Mouse (Mus musculus) embryonic facial prominence, embryonic 12.5 days (tissue): Measurements from ENCODE around the gene Acad11. TPM values are rescaled to one million over a fixed set of nuclear protein-coding genes. Genes with fewer than 3 reads are reported as not detected.

Experiments
- ATAC-seq: fragments of 200-750 bp; cut with Nextera tagmentation; 2 replicates; pipeline ENCODE4 v1.8.0; 2017; ENCODE audit not compliant: insufficient number of reproducible peaks, insufficient read depth, low FRiP score, low TSS enrichment
- H3K27ac ChIP-seq: fragments of 300-500 bp; sonication (generic); 2 replicates; pipeline ENCODE4 v1.5.1; 2016; ENCODE audit warnings: mild to moderate bottlenecking
- H3K27me3 ChIP-seq: fragments of 300-500 bp; sonication (generic); 2 replicates; pipeline ENCODE4 v1.6.1; 2016; ENCODE audit warnings: mild to moderate bottlenecking, moderate library complexity
- H3K36me3 ChIP-seq: fragments of 300-500 bp; sonication (generic); 2 replicates; pipeline ENCODE4 v1.6.1; 2016; ENCODE audit warnings: mild to moderate bottlenecking
- H3K4me1 ChIP-seq: fragments of 300-500 bp; sonication (generic); 2 replicates; pipeline ENCODE4 v1.6.1; 2016
- H3K4me2 ChIP-seq: fragments of 300-500 bp; sonication (generic); replicated peaks from 2 replicates; pipeline ENCODE4 v1.6.1; 2016; ENCODE audit warnings: mild to moderate bottlenecking, moderate library complexity
- H3K4me3 ChIP-seq: fragments of 300-500 bp; sonication (generic); 2 replicates; pipeline ENCODE4 v1.5.1; 2016; ENCODE audit warnings: mild to moderate bottlenecking
- H3K9ac ChIP-seq: fragments of 300-500 bp; sonication (generic); 2 replicates; pipeline ENCODE4 v1.6.1; 2016; ENCODE audit warnings: mild to moderate bottlenecking, moderate library complexity
- H3K9me3 ChIP-seq: fragments of 300-500 bp; sonication (generic); 2 replicates; pipeline ENCODE4 v1.6.1; 2016; ENCODE audit warnings: mild to moderate bottlenecking, moderate library complexity
- WGBS: fragments of 180-500 bp; shearing (Covaris S2); methylation state at CpG from one replicate; pipeline ENCODE4 v1.1.7; 2016; 5-methylcytosine and 5-hydroxymethylcytosine counted together
- polyA plus RNA-seq: library from polyadenylated mRNA; unstranded; fragments of >200 nt; fragmentation: Nextera tagmentation; extraction: Ambion mirVana; gene quantifications from 2 replicates; pipeline ENCODE4 v1.2.1, GENCODE M21; 2016

Acad11 gene
- polyA plus RNA-seq, 1 experiment from 2014 or later = 9.9 TPM

- H3K27ac ChIP-seq = no peak within 1 kb of the TSS
- no peak within 1 kb of the TSS for H3K4me2 ChIP-seq
- no peaks in the 10 kb centered on the region for H3K4me1 ChIP-seq
- H3K9me3 ChIP-seq = no peaks in the 10 kb centered on the region
- 64% methylated on average over 2 of the region's 2 CpGs for WGBS
- H3K36me3 ChIP-seq = peaks cover 31% of the 10 kb centered on the region
- no peak within 1 kb of the TSS for H3K9ac ChIP-seq
- no peaks in the 10 kb centered on the region for H3K27me3 ChIP-seq
- no peak within 1 kb of the TSS for H3K4me3 ChIP-seq
- no peak for ATAC-seq
Measured at GRCm38 (mm10) chr9:104040362-104040761, 22.8 kb upstream of the Acad11 start, which contains the start of gene Gm28305. TSS of gene Gm28305 (plus strand) at chr9:104040662.

- no peak for ATAC-seq
- no peak overlapping the region for H3K9ac ChIP-seq
- no peaks in the 10 kb centered on the region for H3K9me3 ChIP-seq
- H3K4me2 ChIP-seq = no peak overlapping the region
- 86% methylated on average over 4 of the region's 4 CpGs for WGBS
- H3K27ac ChIP-seq = no peak overlapping the region
- H3K27me3 ChIP-seq = no peaks in the 10 kb centered on the region
- H3K36me3 ChIP-seq = peaks cover 40% of the 10 kb centered on the region
- H3K4me1 ChIP-seq = no peaks in the 10 kb centered on the region
- H3K4me3 ChIP-seq = no peak overlapping the region
Measured at GRCm38 (mm10) chr9:104043676-104044075, 19.5 kb upstream of the Acad11 start.

GRCm38 (mm10) chr9:104051028-104051427 is 12.1 kb upstream of the Acad11 start:
- H3K27ac ChIP-seq = no peak overlapping the region
- no peaks in the 10 kb centered on the region for H3K4me1 ChIP-seq
- H3K4me3 ChIP-seq = no peak overlapping the region
- ATAC-seq = 0 out of 2 replicates have a peak, but pooled peaks have one; percentile 41
- no peak overlapping the region for H3K9ac ChIP-seq
- 89% methylated on average over 6 of the region's 6 CpGs for WGBS
- no peak overlapping the region for H3K4me2 ChIP-seq
- H3K36me3 ChIP-seq = peaks cover 85% of the 10 kb centered on the region
- H3K27me3 ChIP-seq = no peaks in the 10 kb centered on the region
- no peaks in the 10 kb centered on the region for H3K9me3 ChIP-seq

- Histone ChIP-seq H3K9ac (peak within 1 kb of the TSS; percentile 86), H3K27me3 (no peaks in the 10 kb centered on the region), H3K36me3 (peaks cover 27% of the 10 kb centered on the region), H3K9me3 (no peaks in the 10 kb centered on the region), H3K4me3 (peak within 1 kb of the TSS; percentile 99), H3K4me1 (peaks cover 16% of the 10 kb centered on the region), H3K4me2 (peak within 1 kb of the TSS; percentile 85), H3K27ac (0 out of 2 replicates have a peak within 1 kb of the TSS, but pooled peaks have one; percentile 54)
- peak; percentile 58; the same call in 1 of the 2 replicates for ATAC-seq
- WGBS = 1% methylated on average over 59 of the region's 59 CpGs
Measured at GRCm38 (mm10) chr9:104062430-104063243, 540 bp upstream of the Acad11 start, which contains the start of gene Uba5. TSS of gene Uba5 (minus strand) at chr9:104063134.

GRCm38 (mm10) chr9:104064571-104064970 is 1.4 kb downstream of the Acad11 start:
- no peaks in the 10 kb centered on the region for H3K9me3 ChIP-seq
- H3K27ac ChIP-seq = no peak overlapping the region
- ATAC-seq = no peak
- H3K4me2 ChIP-seq = no peak overlapping the region
- H3K27me3 ChIP-seq = no peaks in the 10 kb centered on the region
- H3K36me3 ChIP-seq = peaks cover 15% of the 10 kb centered on the region; the same call in 1 of the 2 replicates
- H3K4me3 ChIP-seq = no peak overlapping the region
- WGBS = 22% methylated on average over 1 of the region's 1 CpGs
- no peak overlapping the region for H3K9ac ChIP-seq
- H3K4me1 ChIP-seq = peaks cover 16% of the 10 kb centered on the region

GRCm38 (mm10) chr9:104070241-104070640 is 7.1 kb downstream of the Acad11 start:
- ATAC-seq = no peak
- WGBS = 74% methylated on average over 4 of the region's 4 CpGs

GRCm38 (mm10) chr9:104070863-104071604 is 7.9 kb downstream of the Acad11 start:
- Histone ChIP-seq H3K9ac (no peak overlapping the region), H3K4me2 (no peak overlapping the region), H3K27ac (no peak overlapping the region), H3K27me3 (no peaks in the 10 kb centered on the region), H3K4me1 (no peaks in the 10 kb centered on the region), H3K4me3 (no peak overlapping the region), H3K9me3 (no peaks in the 10 kb centered on the region), H3K36me3 (no peaks in the 10 kb centered on the region)
- WGBS = 75% methylated on average over 8 of the region's 8 CpGs
- ATAC-seq = no peak

More at GRCm38 (mm10) chr9:104070241-104070640, 7.1 kb downstream of the Acad11 start:
- H3K4me3 ChIP-seq = no peak overlapping the region
- no peaks in the 10 kb centered on the region for H3K4me1 ChIP-seq
- H3K9me3 ChIP-seq = no peaks in the 10 kb centered on the region
- H3K36me3 ChIP-seq = no peaks in the 10 kb centered on the region
- H3K9ac ChIP-seq = no peak overlapping the region
- H3K27ac ChIP-seq = no peak overlapping the region
- H3K4me2 ChIP-seq = no peak overlapping the region
- no peaks in the 10 kb centered on the region for H3K27me3 ChIP-seq

GRCm38 (mm10) chr9:104075808-104076207 is 12.6 kb downstream of the Acad11 start:
- no peak overlapping the region for H3K4me2 ChIP-seq
- no peaks in the 10 kb centered on the region for H3K4me1 ChIP-seq
- no peaks in the 10 kb centered on the region for H3K27me3 ChIP-seq
- WGBS = 56% methylated on average over 2 of the region's 2 CpGs
- no peak overlapping the region for H3K9ac ChIP-seq
- H3K36me3 ChIP-seq = no peaks in the 10 kb centered on the region
- no peak for ATAC-seq
- no peak overlapping the region for H3K4me3 ChIP-seq
- no peak overlapping the region for H3K27ac ChIP-seq
- H3K9me3 ChIP-seq = no peaks in the 10 kb centered on the region

- no peaks in the 10 kb centered on the region for H3K9me3 ChIP-seq
- ATAC-seq = no peak
- no peak overlapping the region for H3K4me3 ChIP-seq
- no peak overlapping the region for H3K9ac ChIP-seq
- no peaks in the 10 kb centered on the region for H3K27me3 ChIP-seq
- 95% methylated on average over 1 of the region's 1 CpGs for WGBS
- no peaks in the 10 kb centered on the region for H3K36me3 ChIP-seq
- H3K27ac ChIP-seq = no peak overlapping the region
- H3K4me1 ChIP-seq = no peaks in the 10 kb centered on the region
- H3K4me2 ChIP-seq = no peak overlapping the region
Measured at GRCm38 (mm10) chr9:104078780-104079179, 15.6 kb downstream of the Acad11 start.

- no peak for ATAC-seq
Measured at GRCm38 (mm10) chr9:104079379-104079778, 16.2 kb downstream of the Acad11 start.

GRCm38 (mm10) chr9:104080038-104080437 is 16.9 kb downstream of the Acad11 start:
- 76% methylated on average over 3 of the region's 3 CpGs for WGBS
- no peak for ATAC-seq

More at GRCm38 (mm10) chr9:104079379-104079778, 16.2 kb downstream of the Acad11 start:
- H3K9me3 ChIP-seq = no peaks in the 10 kb centered on the region
- H3K27me3 ChIP-seq = no peaks in the 10 kb centered on the region
- WGBS = 52% methylated on average over 5 of the region's 5 CpGs
- no peaks in the 10 kb centered on the region for H3K4me1 ChIP-seq
- H3K4me2 ChIP-seq = no peak overlapping the region
- no peaks in the 10 kb centered on the region for H3K36me3 ChIP-seq
- H3K9ac ChIP-seq = no peak overlapping the region
- no peak overlapping the region for H3K27ac ChIP-seq
- H3K4me3 ChIP-seq = no peak overlapping the region

More at GRCm38 (mm10) chr9:104080038-104080437, 16.9 kb downstream of the Acad11 start:
- no peaks in the 10 kb centered on the region for H3K9me3 ChIP-seq
- H3K27ac ChIP-seq = no peak overlapping the region
- no peak overlapping the region for H3K9ac ChIP-seq
- H3K4me2 ChIP-seq = no peak overlapping the region
- no peaks in the 10 kb centered on the region for H3K36me3 ChIP-seq
- no peak overlapping the region for H3K4me3 ChIP-seq
- H3K27me3 ChIP-seq = no peaks in the 10 kb centered on the region
- no peaks in the 10 kb centered on the region for H3K4me1 ChIP-seq
